Mouse (Mus musculus): ENCODE measurements around the gene Rbfox1.

Rbfox1 gene

GRCm38 (mm10) chr16:6719027-6719426, 833.9 kb downstream of the Rbfox1 start:
- DNase-seq, result no peak

GRCm38 (mm10) chr16:6732646-6733045, 847.5 kb downstream of the Rbfox1 start:
- no peak for DNase-seq

GRCm38 (mm10) chr16:6733427-6733826, 848.3 kb downstream of the Rbfox1 start:
- no peak for DNase-seq

GRCm38 (mm10) chr16:6736566-6736965, 851.4 kb downstream of the Rbfox1 start:
- DNase-seq, result no peak

- no peak for DNase-seq
Observed at GRCm38 (mm10) chr16:6736998-6737397, 851.8 kb downstream of the Rbfox1 start.

- peak; percentile 77 for DNase-seq
Observed at GRCm38 (mm10) chr16:6746116-6746515, 861.0 kb downstream of the Rbfox1 start.

GRCm38 (mm10) chr16:6750491-6750890, 865.3 kb downstream of the Rbfox1 start:
- DNase-seq, result peak; percentile 57

- DNase-seq, result no peak
Observed at GRCm38 (mm10) chr16:6754847-6755246, 869.7 kb downstream of the Rbfox1 start.

- no peak for DNase-seq
Observed at GRCm38 (mm10) chr16:6769495-6770237, 884.5 kb downstream of the Rbfox1 start.

- no peak for DNase-seq
Observed at GRCm38 (mm10) chr16:6777506-6778185, 892.5 kb downstream of the Rbfox1 start.

- DNase-seq, result peak; percentile 72
Observed at GRCm38 (mm10) chr16:6784144-6784543, 899.0 kb downstream of the Rbfox1 start.

- DNase-seq, result peak; percentile 32
Observed at GRCm38 (mm10) chr16:6785026-6785425, 899.9 kb downstream of the Rbfox1 start.

- DNase-seq, result peak; percentile 83
Observed at GRCm38 (mm10) chr16:6791218-6791617, 906.1 kb downstream of the Rbfox1 start.

- peak; percentile 73 for DNase-seq
Observed at GRCm38 (mm10) chr16:6791655-6792054, 906.5 kb downstream of the Rbfox1 start.

GRCm38 (mm10) chr16:6806246-6806645, 921.1 kb downstream of the Rbfox1 start:
- no peak for DNase-seq

- DNase-seq, result peak; percentile 44
Observed at GRCm38 (mm10) chr16:6807835-6808234, 922.7 kb downstream of the Rbfox1 start.

GRCm38 (mm10) chr16:6813871-6814270, 928.7 kb downstream of the Rbfox1 start:
- DNase-seq, result no peak

GRCm38 (mm10) chr16:6821741-6822140, 936.6 kb downstream of the Rbfox1 start:
- no peak for DNase-seq

GRCm38 (mm10) chr16:6829892-6830524, 944.9 kb downstream of the Rbfox1 start:
- no peak for DNase-seq

- DNase-seq, result peak; percentile 63
Observed at GRCm38 (mm10) chr16:6833486-6833885, 948.3 kb downstream of the Rbfox1 start.

- no peak for DNase-seq
Observed at GRCm38 (mm10) chr16:6835051-6835450, 949.9 kb downstream of the Rbfox1 start.

- peak; percentile 49 for DNase-seq
Observed at GRCm38 (mm10) chr16:6839299-6839995, 954.3 kb downstream of the Rbfox1 start.

GRCm38 (mm10) chr16:6840007-6840406, 954.9 kb downstream of the Rbfox1 start:
- DNase-seq, result no peak

Measured in cerebellum, adult 9-11 months (tissue).